Mouse (Mus musculus) layer of hippocampus, postnatal 36 days (tissue): ENCODE measurements around the gene Abl1. TPM values are rescaled to one million over a fixed set of nuclear protein-coding genes. Genes with fewer than 3 reads are reported as not detected.

ENCODE experiments used
- DNase-seq, 2 experiments: peaks; one replicate each; pipeline ENCODE4 v3.0.0; 2022
- total RNA-seq, 2 experiments: library from RNA; stranded (reverse); gene quantifications; 2 replicates each; pipeline ENCODE4 v1.2.3; 2021

Gene Abl1
- total RNA-seq, 2 experiments from 2014 or later = 44.8 to 46.3 TPM

DNA sequence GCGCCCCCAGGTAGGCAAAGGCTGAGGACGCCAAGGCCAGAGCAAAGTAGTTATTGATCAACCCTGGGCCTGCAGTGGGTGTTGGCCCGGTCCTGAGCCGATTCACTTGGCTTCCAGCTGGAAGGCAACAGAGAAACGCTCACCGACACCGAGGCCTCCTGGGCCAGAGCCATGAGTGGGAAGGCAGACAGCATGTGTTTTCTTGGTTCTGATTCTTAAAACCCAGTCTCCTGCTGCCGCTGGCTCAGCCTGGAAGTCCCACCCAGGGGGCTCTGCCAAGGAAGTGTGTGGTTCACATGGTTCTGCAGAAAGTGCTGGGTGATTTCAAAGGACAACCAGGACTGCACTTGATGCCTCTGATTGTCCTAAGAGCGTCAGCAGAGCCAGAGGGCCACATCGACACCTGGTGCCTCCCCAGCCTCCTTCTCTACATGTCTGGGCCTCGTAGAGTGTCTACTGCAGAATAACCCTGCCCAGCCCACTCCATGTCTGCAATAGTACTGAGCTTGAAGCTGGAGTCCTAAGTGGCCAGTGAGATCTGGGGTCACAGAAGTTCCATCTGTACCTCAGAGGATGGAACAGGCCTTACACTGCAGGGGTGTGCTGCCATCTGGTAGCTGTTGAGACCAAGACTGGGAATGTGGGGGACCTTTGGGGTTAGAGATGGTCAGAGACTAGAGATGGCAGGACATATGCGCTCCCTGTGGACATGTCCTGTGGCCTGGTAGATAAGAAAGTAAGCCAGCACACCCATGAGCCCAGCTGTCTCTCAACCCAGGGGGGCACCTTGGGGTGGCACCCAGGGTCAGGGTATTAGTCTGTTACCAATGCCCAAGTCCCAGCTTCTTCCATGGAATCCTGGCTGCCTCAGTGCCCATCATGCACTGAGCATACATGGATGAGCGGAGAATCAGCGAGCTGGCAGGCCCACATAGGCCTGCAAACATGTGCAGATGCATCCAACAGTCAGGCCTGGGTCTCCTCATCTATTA, 138.2 kb downstream of the Abl1 start:
- no peak for DNase-seq

DNA sequence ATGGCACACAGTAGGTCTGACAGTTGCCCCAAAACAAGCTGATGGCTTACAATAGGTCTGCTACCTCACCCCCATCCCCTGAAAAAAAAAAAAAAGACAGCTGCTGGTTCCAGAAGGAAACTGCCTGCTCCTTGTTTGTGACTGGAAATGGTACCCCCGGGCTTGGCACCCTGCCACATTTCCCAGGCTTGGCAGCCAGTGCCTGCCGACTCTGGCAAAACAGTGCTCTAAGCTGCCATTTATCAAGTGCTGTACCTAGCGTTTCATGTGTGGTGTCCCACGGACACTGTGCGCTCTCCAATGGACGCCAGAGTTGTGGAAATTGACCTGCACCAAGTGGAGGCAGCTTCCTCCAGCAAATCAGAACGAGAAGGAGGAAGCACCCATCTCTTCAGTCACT, 139.7 kb downstream of the Abl1 start:
- DNase-seq = peak; percentile 80 to 83

DNA sequence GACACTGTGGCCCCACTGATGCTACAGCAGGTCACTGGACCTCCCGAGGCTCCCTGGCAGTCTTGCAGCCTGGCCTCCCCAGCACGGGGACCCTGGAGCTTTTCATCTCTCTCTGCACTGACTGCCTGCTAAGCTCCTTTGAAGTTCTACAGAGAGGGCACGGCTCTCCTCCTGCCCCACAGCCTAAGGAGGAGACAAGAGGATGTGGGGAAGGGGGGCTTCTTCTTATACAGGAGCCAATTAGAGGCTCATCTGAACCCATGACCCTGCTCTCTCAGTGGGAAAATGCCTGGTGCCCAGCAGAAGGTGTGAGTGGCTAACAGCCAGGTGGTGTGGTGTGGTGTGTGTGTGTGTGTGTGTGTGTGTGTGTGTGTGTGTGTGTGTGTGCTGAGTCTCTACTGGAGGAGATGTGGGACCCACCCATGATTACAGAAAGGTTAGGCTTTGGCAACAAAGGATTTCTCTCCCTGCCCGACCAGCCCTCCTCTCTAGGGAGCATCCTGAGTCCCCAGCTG, 140.2 kb downstream of the Abl1 start:
- no peak for DNase-seq

DNA sequence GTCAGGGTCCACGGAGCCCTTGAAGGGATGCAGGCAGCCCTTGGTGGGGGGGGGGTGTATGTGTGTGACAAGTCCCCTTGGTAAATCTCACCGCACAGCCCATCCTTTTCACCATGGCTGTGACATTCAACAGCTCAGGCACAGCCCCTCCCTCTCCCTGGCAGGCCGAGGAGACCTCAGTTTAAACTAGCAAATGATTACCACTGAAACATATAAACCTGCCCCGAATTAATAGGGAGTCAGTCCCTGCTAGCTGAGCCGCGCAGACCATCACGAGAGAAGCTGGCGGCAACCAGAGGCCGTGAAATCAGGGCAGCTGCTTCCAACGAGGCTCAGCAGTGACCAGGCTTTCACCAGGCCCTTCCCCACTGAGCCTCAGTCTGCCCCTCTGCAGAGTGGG, 147.9 kb downstream of the Abl1 start:
- DNase-seq = no peak

DNA sequence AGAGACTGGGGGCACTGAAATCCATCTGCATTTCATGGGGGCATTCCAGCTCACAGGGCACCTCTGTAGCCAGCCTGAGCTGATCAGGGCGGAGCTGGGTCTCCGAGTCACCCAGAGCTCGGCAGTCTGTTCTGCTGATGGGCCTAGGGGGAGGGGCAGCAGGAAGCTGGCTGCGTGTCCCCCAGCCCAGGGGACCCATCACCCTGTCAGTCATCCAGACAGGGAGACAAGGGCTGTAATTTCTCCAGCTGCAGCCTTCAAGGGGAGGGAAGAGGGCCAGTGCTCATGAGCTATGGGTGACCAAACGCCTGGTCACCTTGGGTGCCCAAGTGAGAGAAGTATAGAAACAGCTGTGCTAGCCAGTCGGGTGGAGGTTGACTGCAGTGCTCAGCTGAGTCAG, 148.8 kb downstream of the Abl1 start:
- DNase-seq = no peak

DNA sequence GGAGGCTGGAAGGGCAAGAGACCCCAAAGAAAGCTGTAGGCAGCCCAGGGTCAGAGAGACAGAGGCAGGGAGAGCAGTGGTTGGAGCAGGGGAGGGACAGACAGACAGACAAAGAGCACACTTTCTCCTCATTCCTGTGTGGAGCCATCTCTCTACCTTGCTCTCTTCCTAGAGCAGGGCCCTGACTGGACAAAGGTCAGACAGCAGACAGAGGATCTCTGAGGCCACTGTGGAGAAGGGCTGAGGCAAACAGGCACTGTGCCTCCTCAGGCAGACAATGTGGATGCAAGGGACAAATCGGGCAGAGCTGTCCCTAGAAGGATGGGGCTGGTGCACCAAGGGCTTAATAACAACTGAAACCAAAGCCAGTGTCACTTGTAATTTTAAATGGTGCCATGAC, 150.7 kb downstream of the Abl1 start:
- DNase-seq = no peak

DNA sequence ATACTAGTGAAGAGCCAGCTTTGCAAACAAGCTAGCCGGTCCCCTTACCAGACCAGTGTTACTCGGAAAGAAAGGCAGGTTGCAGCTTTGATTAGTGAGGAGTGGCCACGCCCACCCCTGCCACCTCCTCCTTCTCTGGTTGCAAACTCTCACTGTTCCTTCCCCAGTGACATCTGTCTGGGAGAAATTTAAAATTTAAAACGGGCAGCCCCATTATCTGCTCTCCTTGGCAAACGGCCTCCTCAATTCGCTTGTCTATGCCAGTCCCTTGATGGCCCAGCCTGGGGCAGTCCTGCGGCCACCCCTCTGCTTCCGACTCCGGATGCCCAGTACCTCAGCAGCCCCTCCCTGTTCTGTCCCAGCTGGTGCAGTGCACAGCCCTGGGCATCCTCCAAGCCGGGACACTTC, 156.6 kb downstream of the Abl1 start:
- DNase-seq = no peak

DNA sequence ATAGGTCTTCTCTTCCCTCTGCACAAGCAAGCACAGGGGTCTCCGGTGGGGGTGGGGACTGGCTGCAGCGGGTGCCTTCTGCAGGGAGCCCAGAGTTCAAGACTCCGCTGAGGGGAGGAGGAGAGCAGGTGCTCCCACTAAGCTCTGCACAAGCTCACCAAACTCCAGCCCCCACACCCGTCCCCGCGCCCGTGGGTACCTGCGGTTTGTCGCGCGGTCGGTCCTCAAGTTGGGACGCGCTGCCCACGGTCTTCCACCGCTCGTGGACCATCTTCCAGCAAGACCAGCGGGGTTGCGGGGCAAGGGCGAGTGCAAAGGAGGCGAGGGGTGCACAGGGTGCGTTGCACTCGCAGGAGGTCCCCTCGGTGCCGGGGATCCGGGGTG, 157.3 kb downstream of the Abl1 start:
- no peak for DNase-seq

DNA sequence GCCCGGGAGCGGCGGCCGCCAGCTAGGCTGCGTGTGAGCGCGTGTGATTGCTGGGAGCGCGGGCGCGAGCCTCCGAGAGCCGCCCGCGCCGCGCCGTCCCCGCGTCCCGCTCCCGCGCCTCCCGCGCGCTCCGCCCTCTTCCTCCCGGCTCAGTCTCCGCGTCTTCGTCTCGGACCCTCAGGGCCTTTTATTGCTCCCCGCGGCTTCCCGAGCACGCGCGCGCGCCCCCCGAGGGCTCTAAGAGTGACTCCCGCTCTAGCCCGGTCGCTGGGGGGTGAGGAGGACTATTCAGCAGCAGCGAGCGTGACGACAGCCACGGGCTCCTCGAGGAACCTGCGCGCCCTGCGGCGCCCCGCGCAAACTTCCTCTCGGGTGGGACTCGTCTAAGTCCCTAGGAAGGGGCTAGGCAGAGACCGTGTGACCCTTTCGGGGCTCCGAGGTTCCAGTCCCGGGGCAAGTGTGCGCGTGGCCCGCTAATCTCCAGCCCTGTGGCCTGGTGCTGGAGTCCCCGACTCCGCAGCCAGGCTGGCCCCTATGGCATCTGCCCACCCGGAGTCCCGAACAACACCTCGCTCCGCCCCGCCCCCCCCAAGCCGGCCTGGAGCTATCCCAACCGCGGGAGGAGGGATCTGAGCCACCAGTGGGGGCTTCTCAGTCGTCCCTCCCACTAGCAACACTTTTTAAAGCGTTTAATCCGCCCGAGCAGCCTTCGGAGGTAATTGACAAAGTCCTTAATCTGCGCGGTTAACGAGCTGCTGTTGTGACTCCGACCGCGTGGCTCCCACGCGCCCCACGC, 157.9 kb downstream of the Abl1 start, which contains the start of gene Fibcd1:
TSS of gene Fibcd1 (minus strand) at position 110 of the 796 bp plus-strand sequence.
- DNase-seq = peak in 1 of 2 experiments; percentile 33

DNA sequence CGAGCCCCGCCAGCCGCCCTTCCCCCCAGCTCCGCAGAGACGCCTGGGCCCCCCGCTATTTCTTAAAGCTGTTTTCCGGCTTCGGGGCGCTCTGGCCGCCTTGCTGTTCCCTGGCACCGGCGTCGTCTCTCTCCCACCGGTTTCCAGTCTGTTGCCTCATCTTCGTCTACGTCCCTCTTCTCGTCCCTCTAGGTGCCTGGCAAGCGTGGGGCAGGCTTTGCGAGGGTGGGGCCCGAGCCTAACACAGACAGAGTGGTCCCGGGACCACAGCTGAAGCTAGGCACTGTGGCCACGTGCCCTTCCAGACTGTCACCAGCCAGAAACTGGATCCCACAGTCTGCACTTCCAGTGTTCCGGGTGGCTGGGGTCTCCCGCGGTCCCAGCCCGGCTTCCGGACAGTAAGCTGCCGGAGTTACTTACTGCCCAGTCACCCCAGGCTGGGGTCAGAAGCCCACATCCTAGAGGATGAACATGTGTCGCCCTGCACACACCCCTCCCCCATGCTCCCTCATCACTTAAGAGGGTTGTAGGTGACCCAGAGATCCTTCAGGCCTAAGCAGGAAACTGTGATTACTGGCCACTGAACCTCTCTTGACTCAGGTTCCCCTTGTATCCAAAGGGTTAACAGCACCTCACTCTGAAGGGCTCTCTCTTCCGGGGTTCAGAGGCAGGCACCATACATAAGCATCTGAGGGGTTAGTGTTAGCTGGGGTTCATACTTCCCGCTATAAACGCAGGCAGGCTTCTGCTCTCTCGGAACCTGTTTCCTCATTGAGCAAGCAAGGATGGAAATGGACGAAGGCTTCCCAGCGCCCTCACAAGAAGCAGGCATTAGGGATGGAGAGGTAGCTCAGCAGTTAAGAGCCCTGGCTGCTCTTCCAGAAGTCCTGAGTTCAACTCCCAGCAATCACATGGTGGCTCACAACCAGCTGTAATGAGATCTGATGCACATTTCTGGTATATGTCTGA, 158.8 kb downstream of the Abl1 start:
- no peak for DNase-seq

DNA sequence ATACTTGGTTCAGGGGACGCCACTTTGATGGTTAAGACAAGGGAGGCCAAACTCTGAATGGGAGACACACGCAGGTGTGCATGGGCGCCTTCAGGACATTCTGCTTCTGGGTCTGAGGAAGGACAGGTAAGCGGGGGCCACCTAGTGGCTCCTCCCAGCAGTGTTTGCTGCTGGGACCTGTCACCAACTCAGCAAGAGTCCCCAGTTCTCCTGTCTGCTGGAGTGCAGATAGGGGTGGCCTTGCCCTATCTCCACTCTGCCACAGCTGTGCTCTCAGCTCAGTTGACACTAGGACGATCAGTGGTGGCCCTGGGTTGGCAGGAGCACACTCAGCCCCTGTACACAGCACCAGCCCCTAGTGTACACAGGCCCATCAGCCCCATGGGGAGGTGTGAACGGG, 159.7 kb downstream of the Abl1 start:
- no peak for DNase-seq

DNA sequence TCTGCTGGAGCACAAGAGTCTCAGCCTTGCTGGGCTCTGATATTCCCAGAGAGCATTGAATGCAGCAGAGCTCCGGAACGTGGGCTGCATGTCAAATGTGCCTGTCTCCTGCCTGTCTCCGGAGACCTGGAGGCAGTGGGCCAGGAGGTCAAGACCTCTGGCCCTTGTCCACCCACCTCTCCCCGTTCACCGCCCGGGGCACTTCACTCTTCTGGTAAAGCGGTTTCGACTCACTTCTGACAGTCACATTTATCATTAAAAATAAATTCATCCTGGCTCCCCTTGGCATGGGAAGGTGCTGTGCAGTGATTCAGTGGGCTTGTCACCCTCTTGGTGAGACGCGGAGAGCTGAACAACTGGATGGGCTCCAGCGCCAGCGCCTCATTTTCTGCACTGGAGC, 162.0 kb downstream of the Abl1 start:
- DNase-seq = no peak

Other genes starting within 250 kb of the Abl1 start
- 10 to 100 TPM; 19.5 to 21.8 TPM for gene Ass1, start 218.2 kb upstream of the Abl1 start, total RNA-seq
- 10 to 100 TPM; 32.0 to 39.6 TPM for gene Fubp3, start 115.7 kb upstream of the Abl1 start, total RNA-seq
- gene Prdm12, start 48.3 kb upstream of the Abl1 start, total RNA-seq = under 1 TPM in 1 of 2 experiments, not detected in 1; 0.30 TPM
- gene Exosc2, start 17.7 kb upstream of the Abl1 start, total RNA-seq = 10 to 100 TPM; 19.0 to 23.9 TPM
- gene Qrfp, start 122.2 kb downstream of the Abl1 start, total RNA-seq = not detected
- gene Fibcd1, start 157.6 kb downstream of the Abl1 start, total RNA-seq = 100 to 1,000 TPM; 105 to 114 TPM
- gene Lamc3, start 198.9 kb downstream of the Abl1 start, total RNA-seq = 1 to 10 TPM; 5.7 to 7.2 TPM